ENCODE assay signal across 9 mouse cellular contexts in genomic region chr5:76565321-76565720, GRCm38 (mm10). TPM values are rescaled to one million over a fixed set of nuclear protein-coding genes. Genes with fewer than 3 reads are reported as not detected.
A peak's percentile ranks its signal among the peaks of the same experiment; 100 is the strongest.
DNase-seq lines count a peak whose midpoint lies in the region; ATAC-seq and TF ChIP-seq lines count a peak whose summit lies in the region.
"Had no signal": no experiment of that assay in that cellular context is flagged by ENCODE, and none has a peak within 500 bp of the region (broad histone marks: within the 10 kb centered on the region; RNA-seq: fewer than 3 reads in every experiment).

No protein-coding gene starts in this region.

- no peaks in the 10 kb centered on the region; the same call in 1 of the 2 replicates for H3K9me3 ChIP-seq in midbrain, embryonic 10.5 days (replicated peaks)
- H3K9me3 ChIP-seq in midbrain, embryonic 16.5 days (replicated peaks; ENCODE audit: control insufficient read depth, low read length, poor library complexity, severe bottlenecking): no peaks in the 10 kb centered on the region
- no peaks in the 10 kb centered on the region for H3K9me3 ChIP-seq in hindbrain, postnatal 0 days (ENCODE audit: low read length)
- no peaks in the 10 kb centered on the region for H3K9me3 ChIP-seq in liver, embryonic 11.5 days (ENCODE audit: control insufficient read depth, low read length)
- H3K9me3 ChIP-seq: limb, embryonic 15.5 days had no signal

- H3K4me1 ChIP-seq in midbrain, embryonic 10.5 days: no peaks in the 10 kb centered on the region
- no peaks in the 10 kb centered on the region for H3K4me1 ChIP-seq in midbrain, embryonic 16.5 days (ENCODE audit: control insufficient read depth, insufficient read depth, low read length)
- H3K4me1 ChIP-seq in hindbrain, postnatal 0 days (ENCODE audit: insufficient read depth, low read length): no peaks in the 10 kb centered on the region
- H3K4me1 ChIP-seq in liver, embryonic 11.5 days (replicated peaks; ENCODE audit: control insufficient read depth, insufficient read depth, low read length): no peaks in the 10 kb centered on the region
- H3K4me1 ChIP-seq: limb, embryonic 15.5 days had no signal

- no peak overlapping the region for H3K4me3 ChIP-seq in midbrain, embryonic 10.5 days
- no peak overlapping the region for H3K4me3 ChIP-seq in midbrain, embryonic 16.5 days (ENCODE audit: low read depth, low read length)
- H3K4me3 ChIP-seq in hindbrain, postnatal 0 days (ENCODE audit: low read length): no peak overlapping the region
- H3K4me3 ChIP-seq in liver, embryonic 11.5 days (ENCODE audit: low read depth, low read length): no peak overlapping the region
- H3K4me3 ChIP-seq: limb, embryonic 15.5 days had no signal

- H3K36me3 ChIP-seq in midbrain, embryonic 10.5 days: peaks cover 96% of the 10 kb centered on the region
- peaks cover 50% of the 10 kb centered on the region for H3K36me3 ChIP-seq in midbrain, embryonic 16.5 days (ENCODE audit: control insufficient read depth, insufficient read depth, low read length)
- H3K36me3 ChIP-seq in hindbrain, postnatal 0 days (ENCODE audit: insufficient read depth, low read length): peaks cover 46% of the 10 kb centered on the region
- peaks cover 18% of the 10 kb centered on the region for H3K36me3 ChIP-seq in liver, embryonic 11.5 days (ENCODE audit: control insufficient read depth, insufficient read depth, low read length)

- DNase-seq in midbrain, embryonic 10.5 days (ENCODE audit: low spot score): peak; percentile 47
- peak; percentile 78 for DNase-seq in T-cell, adult 2 months (ENCODE audit: low spot score)
- peak; percentile 73 for DNase-seq in embryo, embryonic 10.5 days (ENCODE audit: low spot score)
- peak; percentile 80 for DNase-seq in hindbrain, postnatal 0 days (ENCODE audit: low spot score)
- DNase-seq in liver, embryonic 11.5 days (ENCODE audit: low spot score): peak; percentile 54
- DNase-seq in retina, postnatal 7 days (ENCODE audit: low read depth, low spot score): peak; percentile 55
- peak; percentile 86 for DNase-seq in thymus, postnatal 4 days

- H3K27me3 ChIP-seq in midbrain, embryonic 10.5 days (ENCODE audit: low read depth, poor library complexity, severe bottlenecking): no peaks in the 10 kb centered on the region
- no peaks in the 10 kb centered on the region for H3K27me3 ChIP-seq in midbrain, embryonic 16.5 days (ENCODE audit: control insufficient read depth, insufficient read depth, low read depth, low read length)
- H3K27me3 ChIP-seq in hindbrain, postnatal 0 days (ENCODE audit: insufficient read depth, low read length): no peaks in the 10 kb centered on the region
- H3K27me3 ChIP-seq in liver, embryonic 11.5 days (replicated peaks; ENCODE audit: control insufficient read depth, insufficient read depth, low read length): no peaks in the 10 kb centered on the region
- H3K27me3 ChIP-seq: limb, embryonic 15.5 days had no signal

- no peak for ATAC-seq in midbrain, embryonic 16.5 days
- ATAC-seq in hindbrain, postnatal 0 days: peak; percentile 49; the same call in 1 of the 2 replicates
- ATAC-seq in liver, embryonic 11.5 days (replicated peaks; ENCODE audit: low FRiP score): no peak

- TF ChIP-seq CTCF in hindbrain, postnatal 0 days (IDR thresholded peaks at IDR 0.05; ENCODE audit: low read depth): peak; percentile 99

- no peak overlapping the region for H3K4me2 ChIP-seq in midbrain, embryonic 16.5 days (ENCODE audit: low read length)
- no peak overlapping the region for H3K4me2 ChIP-seq in hindbrain, postnatal 0 days (ENCODE audit: low read depth, low read length)
- no peak overlapping the region for H3K4me2 ChIP-seq in liver, embryonic 11.5 days
- H3K4me2 ChIP-seq: limb, embryonic 15.5 days had no signal

- 24% methylated on average over 3 of the region's 3 CpGs for WGBS in midbrain, embryonic 10.5 days
- WGBS in midbrain, embryonic 16.5 days: 34% methylated on average over 3 of the region's 3 CpGs
- WGBS in hindbrain, postnatal 0 days: 38% methylated on average over 3 of the region's 3 CpGs
- WGBS in liver, embryonic 11.5 days: 29% methylated on average over 3 of the region's 3 CpGs

- no peak overlapping the region for H3K27ac ChIP-seq in midbrain, embryonic 10.5 days (replicated peaks)
- H3K27ac ChIP-seq in midbrain, embryonic 16.5 days (ENCODE audit: low read length): no peak overlapping the region
- H3K27ac ChIP-seq in hindbrain, postnatal 0 days: no peak overlapping the region
- no peak overlapping the region for H3K27ac ChIP-seq in liver, embryonic 11.5 days (ENCODE audit: low read depth, low read length)
- H3K27ac ChIP-seq: limb, embryonic 15.5 days had no signal

- H3K9ac ChIP-seq in midbrain, embryonic 16.5 days (ENCODE audit: low read depth, low read length): no peak overlapping the region
- no peak overlapping the region for H3K9ac ChIP-seq in hindbrain, postnatal 0 days (replicated peaks; ENCODE audit: low read length)
- H3K9ac ChIP-seq in liver, embryonic 11.5 days (ENCODE audit: low read depth, low read length): no peak overlapping the region
- H3K9ac ChIP-seq: limb, embryonic 15.5 days had no signal

RNA-seq across cellular contexts. Expression of gene Cep135, which starts 23.2 kb away (rescaled TPM):
- 9.6 and 9.9 TPM in 2 replicates for polyA plus RNA-seq in midbrain, embryonic 10.5 days (2016; fragmentation: Nextera tagmentation; extraction: Ambion mirVana)
- polyA plus RNA-seq in midbrain, embryonic 16.5 days (2015; fragmentation: Nextera tagmentation; extraction: Ambion mirVana): 3.3 and 3.6 TPM in 2 replicates
- total RNA-seq in hindbrain, postnatal 0 days (2014; rRNA removed): 3.0 and 4.0 TPM in 2 replicates
- 2.6 and 3.3 TPM in 2 replicates for polyA plus RNA-seq in hindbrain, postnatal 0 days (2015; fragmentation: Nextera tagmentation; extraction: Ambion mirVana)
- 8.4 and 8.7 TPM in 2 replicates for polyA plus RNA-seq in liver, embryonic 11.5 days (2014; fragmentation: Nextera tagmentation; extraction: Ambion mirVana)

RNA-seq across cellular contexts. Expression of gene Exoc1, which starts 36.2 kb away (rescaled TPM):
- polyA plus RNA-seq in midbrain, embryonic 10.5 days (2016; fragmentation: Nextera tagmentation; extraction: Ambion mirVana): 43.7 and 53.1 TPM in 2 replicates
- polyA plus RNA-seq in midbrain, embryonic 16.5 days (2015; fragmentation: Nextera tagmentation; extraction: Ambion mirVana): 59.4 and 61.5 TPM in 2 replicates
- 44.3 and 54.2 TPM in 2 replicates for total RNA-seq in hindbrain, postnatal 0 days (2014; rRNA removed)
- polyA plus RNA-seq in hindbrain, postnatal 0 days (2015; fragmentation: Nextera tagmentation; extraction: Ambion mirVana): 46.1 and 51.6 TPM in 2 replicates
- 28.3 and 33.1 TPM in 2 replicates for polyA plus RNA-seq in liver, embryonic 11.5 days (2014; fragmentation: Nextera tagmentation; extraction: Ambion mirVana)
